Mouse (Mus musculus): ENCODE data around the gene Txndc2. TPM values are rescaled to one million over a fixed set of nuclear protein-coding genes. Genes with fewer than 3 reads are reported as not detected.
A peak's percentile ranks its signal among the peaks of the same experiment; 100 is the strongest.

The Txndc2 gene
- polyA plus RNA-seq, 1 experiment from 2014 or later: not detected

DNA sequence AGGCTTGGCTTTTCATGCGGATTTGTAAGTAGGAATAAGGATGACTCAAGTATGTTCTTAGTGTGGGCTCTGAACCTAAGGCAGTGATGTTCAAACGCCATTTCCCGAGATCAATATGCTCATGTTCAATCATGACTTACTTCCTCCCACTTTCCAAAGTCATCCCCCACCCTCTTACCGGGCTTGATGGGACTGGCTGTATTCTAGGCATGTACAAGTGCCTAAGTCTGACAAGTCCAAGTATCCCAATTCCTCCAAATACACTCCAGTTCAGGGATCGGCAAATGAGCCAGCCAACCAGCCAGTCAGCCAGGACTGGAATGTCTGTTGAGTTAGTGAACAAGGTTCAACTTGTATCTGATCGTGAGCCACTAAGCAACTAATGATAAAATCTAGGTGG is 15.7 kb downstream of the Txndc2 start:
- H3K4me2 ChIP-seq (ENCODE audit: low read length): no peak overlapping the region
- H3K9ac ChIP-seq (ENCODE audit: low read depth, low read length): no peak overlapping the region
- no peaks in the 10 kb centered on the region for H3K9me3 ChIP-seq (replicated peaks; ENCODE audit: control insufficient read depth, low read length, poor library complexity, severe bottlenecking)
- H3K4me3 ChIP-seq (ENCODE audit: low read depth, low read length): no peak overlapping the region
- 90% methylated on average over 6 of the region's 6 CpGs for WGBS
- H3K4me1 ChIP-seq (ENCODE audit: control insufficient read depth, insufficient read depth, low read length): no peaks in the 10 kb centered on the region
- no peak overlapping the region for H3K27ac ChIP-seq (ENCODE audit: low read length)
- H3K27me3 ChIP-seq (ENCODE audit: control insufficient read depth, insufficient read depth, low read depth, low read length): no peaks in the 10 kb centered on the region
- H3K36me3 ChIP-seq (ENCODE audit: control insufficient read depth, insufficient read depth, low read length): no peaks in the 10 kb centered on the region
- ATAC-seq: no peak

DNA sequence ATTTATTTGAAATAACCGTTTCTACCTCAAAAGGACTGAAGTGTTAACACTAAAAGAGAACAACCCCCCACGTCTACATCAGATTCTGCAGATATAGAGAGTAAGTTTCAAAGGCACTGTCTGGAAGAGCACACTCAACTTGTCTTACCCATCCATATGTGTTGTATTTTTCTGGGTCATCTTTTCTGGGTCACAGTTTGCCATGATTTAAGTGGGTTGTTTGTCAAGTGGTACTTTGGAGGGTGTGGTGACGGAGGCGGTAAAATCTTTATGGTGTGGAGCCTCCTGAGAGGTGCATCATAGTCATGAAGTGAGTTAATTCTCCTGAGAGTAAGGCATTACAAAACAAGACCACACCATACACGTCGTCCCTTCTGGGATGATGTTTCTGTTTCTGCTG is 16.4 kb downstream of the Txndc2 start:
- Histone ChIP-seq H3K4me3 (ENCODE audit: low read depth, low read length) (no peak overlapping the region), H3K9me3 (replicated peaks; ENCODE audit: control insufficient read depth, low read length, poor library complexity, severe bottlenecking) (no peaks in the 10 kb centered on the region), H3K9ac (ENCODE audit: low read depth, low read length) (no peak overlapping the region), H3K27ac (ENCODE audit: low read length) (no peak overlapping the region), H3K27me3 (ENCODE audit: control insufficient read depth, insufficient read depth, low read depth, low read length) (no peaks in the 10 kb centered on the region), H3K4me2 (ENCODE audit: low read length) (no peak overlapping the region), H3K36me3 (ENCODE audit: control insufficient read depth, insufficient read depth, low read length) (no peaks in the 10 kb centered on the region), H3K4me1 (ENCODE audit: control insufficient read depth, insufficient read depth, low read length) (no peaks in the 10 kb centered on the region)
- ATAC-seq: no peak
- 90% methylated on average over 6 of the region's 6 CpGs for WGBS

DNA sequence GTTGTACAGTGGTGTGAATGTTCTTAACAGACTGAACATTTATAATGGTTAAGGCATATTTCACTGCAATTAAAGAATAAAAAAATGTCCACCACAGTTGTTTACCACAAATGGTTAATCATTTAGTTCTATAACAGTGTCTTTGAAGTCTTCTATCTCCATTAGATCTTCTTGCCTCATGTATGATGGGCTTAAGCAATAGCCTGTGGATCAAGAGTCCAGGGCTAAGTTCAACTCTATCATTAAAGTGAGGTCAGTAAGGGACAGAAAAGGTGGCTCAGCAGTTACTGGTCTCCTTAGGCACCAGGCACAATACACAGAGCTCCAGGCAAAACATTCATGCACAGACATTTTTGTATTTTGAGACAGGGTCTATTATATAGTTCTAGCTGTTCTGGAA is 18.8 kb downstream of the Txndc2 start:
- Histone ChIP-seq H3K4me2 (ENCODE audit: low read length) (no peak overlapping the region), H3K4me1 (ENCODE audit: control insufficient read depth, insufficient read depth, low read length) (no peaks in the 10 kb centered on the region), H3K36me3 (ENCODE audit: control insufficient read depth, insufficient read depth, low read length) (no peaks in the 10 kb centered on the region), H3K9ac (ENCODE audit: low read depth, low read length) (no peak overlapping the region), H3K9me3 (replicated peaks; ENCODE audit: control insufficient read depth, low read length, poor library complexity, severe bottlenecking) (no peaks in the 10 kb centered on the region), H3K27ac (ENCODE audit: low read length) (no peak overlapping the region), H3K4me3 (ENCODE audit: low read depth, low read length) (no peak overlapping the region), H3K27me3 (ENCODE audit: control insufficient read depth, insufficient read depth, low read depth, low read length) (no peaks in the 10 kb centered on the region)
- no peak for ATAC-seq

DNA sequence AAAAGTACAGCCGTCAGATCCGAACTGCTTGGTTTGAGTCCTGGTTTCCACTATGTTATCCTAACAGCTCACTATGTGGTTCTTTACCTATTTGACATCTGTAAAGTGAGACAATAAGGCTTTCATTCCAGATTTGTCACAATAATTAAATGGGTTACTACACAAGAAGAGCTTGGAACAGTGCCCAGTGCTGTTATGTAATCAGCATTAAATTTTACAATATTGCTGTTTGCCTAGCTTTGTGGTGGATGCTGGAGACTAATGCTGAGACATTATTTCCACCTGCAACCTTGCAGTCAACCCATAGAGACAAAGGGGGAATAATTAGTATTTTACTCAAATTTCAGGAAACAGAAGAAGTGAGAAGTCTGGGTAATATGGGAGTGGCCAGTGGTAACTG is 23.5 kb downstream of the Txndc2 start:
- no peak overlapping the region for H3K27ac ChIP-seq (ENCODE audit: low read length)
- H3K9me3 ChIP-seq (replicated peaks; ENCODE audit: control insufficient read depth, low read length, poor library complexity, severe bottlenecking): no peaks in the 10 kb centered on the region
- no peak for ATAC-seq
- WGBS: 89% methylated on average over 2 of the region's 2 CpGs
- no peaks in the 10 kb centered on the region for H3K27me3 ChIP-seq (ENCODE audit: control insufficient read depth, insufficient read depth, low read depth, low read length)
- no peaks in the 10 kb centered on the region for H3K4me1 ChIP-seq (ENCODE audit: control insufficient read depth, insufficient read depth, low read length)
- H3K4me2 ChIP-seq (ENCODE audit: low read length): no peak overlapping the region
- H3K9ac ChIP-seq (ENCODE audit: low read depth, low read length): no peak overlapping the region
- no peak overlapping the region for H3K4me3 ChIP-seq (ENCODE audit: low read depth, low read length)
- no peaks in the 10 kb centered on the region for H3K36me3 ChIP-seq (ENCODE audit: control insufficient read depth, insufficient read depth, low read length)

DNA sequence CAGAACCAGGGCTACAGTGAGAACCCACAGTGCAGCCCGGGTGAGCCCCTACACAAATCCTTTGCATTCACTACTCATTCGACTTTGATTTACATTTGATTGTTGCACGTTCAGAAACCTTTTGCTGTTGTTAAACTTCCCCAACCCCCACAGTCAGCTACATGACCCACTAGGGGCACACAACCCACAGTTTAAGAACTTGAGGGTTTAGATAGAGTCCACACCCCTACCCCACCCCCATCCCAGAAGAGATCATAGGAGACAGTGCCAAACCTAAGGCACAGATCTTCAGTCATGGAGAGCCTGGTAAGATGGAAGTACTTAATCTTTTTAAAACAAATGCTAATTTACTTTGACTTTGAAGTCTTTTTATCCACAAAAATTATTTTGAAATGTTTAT is 26.3 kb downstream of the Txndc2 start:
- no peak overlapping the region for H3K4me3 ChIP-seq (ENCODE audit: low read depth, low read length)
- H3K4me1 ChIP-seq (ENCODE audit: control insufficient read depth, insufficient read depth, low read length): peaks cover 10% of the 10 kb centered on the region
- no peak overlapping the region for H3K27ac ChIP-seq (ENCODE audit: low read length)
- no peak for ATAC-seq
- H3K27me3 ChIP-seq (ENCODE audit: control insufficient read depth, insufficient read depth, low read depth, low read length): no peaks in the 10 kb centered on the region
- whole genome bisulfite sequencing: 41% methylated on average over 3 of the region's 3 CpGs
- no peaks in the 10 kb centered on the region for H3K9me3 ChIP-seq (replicated peaks; ENCODE audit: control insufficient read depth, low read length, poor library complexity, severe bottlenecking)
- H3K36me3 ChIP-seq (ENCODE audit: control insufficient read depth, insufficient read depth, low read length): no peaks in the 10 kb centered on the region
- H3K4me2 ChIP-seq (ENCODE audit: low read length): no peak overlapping the region
- no peak overlapping the region for H3K9ac ChIP-seq (ENCODE audit: low read depth, low read length)

DNA sequence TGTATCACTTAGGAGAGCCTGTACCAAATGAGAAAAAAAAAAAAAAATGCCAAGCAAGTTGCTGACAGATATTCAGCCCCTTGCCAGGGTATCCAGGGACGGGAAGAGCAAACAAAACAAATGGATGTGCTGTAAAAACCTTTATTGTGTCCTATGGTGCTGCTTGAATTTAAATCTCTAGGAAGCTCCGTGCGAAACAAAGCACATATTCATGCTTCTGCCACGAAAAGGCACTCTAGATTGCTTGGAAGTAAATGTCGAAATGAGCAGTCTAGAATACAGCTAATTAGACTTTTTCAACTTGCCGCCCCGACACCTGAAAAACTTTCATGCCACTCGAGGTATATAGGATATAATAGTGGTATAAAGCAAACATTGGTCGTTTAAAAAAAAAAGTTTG is 27.5 kb downstream of the Txndc2 start:
- Histone ChIP-seq H3K27ac (ENCODE audit: low read length) (peak overlapping the region; percentile 99), H3K4me1 (ENCODE audit: control insufficient read depth, insufficient read depth, low read length) (peaks cover 14% of the 10 kb centered on the region), H3K9ac (ENCODE audit: low read depth, low read length) (peak overlapping the region; percentile 87), H3K4me2 (ENCODE audit: low read length) (peak overlapping the region; percentile 72), H3K4me3 (ENCODE audit: low read depth, low read length) (peak overlapping the region; percentile 91), H3K36me3 (ENCODE audit: control insufficient read depth, insufficient read depth, low read length) (no peaks in the 10 kb centered on the region), H3K27me3 (ENCODE audit: control insufficient read depth, insufficient read depth, low read depth, low read length) (no peaks in the 10 kb centered on the region), H3K9me3 (replicated peaks; ENCODE audit: control insufficient read depth, low read length, poor library complexity, severe bottlenecking) (no peaks in the 10 kb centered on the region)
- ATAC-seq: no peak
- 2% methylated on average over 9 of the region's 9 CpGs for WGBS

DNA sequence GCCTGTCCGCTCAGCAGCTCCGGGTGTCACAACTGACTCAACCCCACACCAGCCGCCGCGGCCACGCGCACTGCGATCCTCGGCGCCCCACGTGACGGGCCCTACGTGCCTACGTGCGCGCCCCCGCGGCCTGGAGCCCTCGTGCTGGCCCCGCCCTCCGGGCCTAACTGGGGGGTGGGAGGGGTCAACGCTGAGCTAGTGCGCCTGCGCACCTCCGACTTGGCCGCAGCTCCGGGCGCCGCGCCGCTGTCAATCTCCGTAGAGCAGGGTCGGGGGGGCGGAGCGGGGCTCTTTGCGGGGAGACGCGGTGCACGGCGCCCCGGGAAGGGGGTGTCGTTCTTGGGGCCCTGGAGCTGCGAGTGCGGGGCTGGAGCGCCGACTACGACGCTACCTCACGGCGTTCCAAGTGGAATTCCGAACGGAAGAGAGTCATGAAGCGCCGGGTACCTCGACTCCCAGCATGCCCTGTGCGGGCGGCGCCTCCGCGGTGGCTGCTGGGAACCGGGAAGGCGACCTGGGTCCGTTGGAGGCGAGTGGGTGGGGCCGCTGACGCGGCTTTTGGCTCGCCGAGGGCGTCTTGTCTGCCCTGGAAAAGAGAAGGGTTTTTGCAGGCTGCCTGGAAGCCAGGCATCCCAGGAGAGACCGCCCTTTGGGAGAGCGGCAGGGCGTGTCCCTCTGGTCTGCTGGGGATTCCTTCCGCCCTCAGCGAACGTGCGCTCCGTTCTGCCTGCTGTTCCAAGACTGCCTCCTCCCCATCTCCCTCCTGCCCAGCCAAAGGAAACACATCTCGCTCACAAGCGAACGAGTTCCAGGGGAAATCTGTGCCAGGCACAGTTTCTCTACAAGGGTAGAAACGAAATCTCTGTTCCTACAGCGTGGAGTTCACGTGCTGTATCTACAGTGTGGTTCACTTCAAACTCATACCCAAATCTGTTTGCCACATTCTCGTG is 28.2 kb downstream of the Txndc2 start, which contains the start of gene Vapa:
Vapa (minus strand) TSS at position 93 of the 950 bp plus-strand sequence.
- ATAC-seq: peak; percentile 93
- Histone ChIP-seq H3K27ac (ENCODE audit: low read length) (peak within 1 kb of the TSS; percentile 99), H3K36me3 (ENCODE audit: control insufficient read depth, insufficient read depth, low read length) (no peaks in the 10 kb centered on the region), H3K4me1 (ENCODE audit: control insufficient read depth, insufficient read depth, low read length) (peaks cover 20% of the 10 kb centered on the region), H3K4me2 (ENCODE audit: low read length) (peak within 1 kb of the TSS; percentile 78), H3K4me3 (ENCODE audit: low read depth, low read length) (peak within 1 kb of the TSS; percentile 91), H3K27me3 (ENCODE audit: control insufficient read depth, insufficient read depth, low read depth, low read length) (no peaks in the 10 kb centered on the region), H3K9ac (ENCODE audit: low read depth, low read length) (peak within 1 kb of the TSS; percentile 98), H3K9me3 (replicated peaks; ENCODE audit: control insufficient read depth, low read length, poor library complexity, severe bottlenecking) (no peaks in the 10 kb centered on the region)
- under 1% methylated on average over 83 of the region's 85 CpGs for WGBS

DNA sequence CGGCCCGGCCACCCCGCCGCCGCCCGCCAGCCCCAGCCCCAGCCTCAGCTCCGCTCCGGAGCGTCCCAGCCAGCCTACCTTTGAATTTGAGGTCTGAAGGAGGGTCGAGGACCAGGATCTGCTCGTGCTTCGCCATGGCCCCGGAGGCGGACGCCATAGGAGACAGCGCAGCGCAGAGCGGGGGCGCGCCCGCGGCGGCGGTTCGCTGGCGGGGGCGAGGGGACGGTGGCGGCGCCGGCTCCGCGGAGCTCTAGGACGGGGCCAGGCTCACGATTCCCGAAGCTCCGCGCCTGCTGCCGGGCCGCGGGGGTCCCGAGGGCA is 28.9 kb downstream of the Txndc2 start:
- Histone ChIP-seq H3K27ac (ENCODE audit: low read length) (peak overlapping the region; percentile 99), H3K4me2 (ENCODE audit: low read length) (peak overlapping the region; percentile 7; the same call in 1 of the 2 replicates), H3K4me1 (ENCODE audit: control insufficient read depth, insufficient read depth, low read length) (peaks cover 25% of the 10 kb centered on the region), H3K27me3 (ENCODE audit: control insufficient read depth, insufficient read depth, low read depth, low read length) (no peaks in the 10 kb centered on the region), H3K9me3 (replicated peaks; ENCODE audit: control insufficient read depth, low read length, poor library complexity, severe bottlenecking) (no peaks in the 10 kb centered on the region), H3K36me3 (ENCODE audit: control insufficient read depth, insufficient read depth, low read length) (no peaks in the 10 kb centered on the region), H3K9ac (ENCODE audit: low read depth, low read length) (peak overlapping the region; percentile 98), H3K4me3 (ENCODE audit: low read depth, low read length) (peak overlapping the region; percentile 91)
- WGBS: 0% methylated on average over 22 of the region's 42 CpGs
- ATAC-seq: peak; percentile 75

DNA sequence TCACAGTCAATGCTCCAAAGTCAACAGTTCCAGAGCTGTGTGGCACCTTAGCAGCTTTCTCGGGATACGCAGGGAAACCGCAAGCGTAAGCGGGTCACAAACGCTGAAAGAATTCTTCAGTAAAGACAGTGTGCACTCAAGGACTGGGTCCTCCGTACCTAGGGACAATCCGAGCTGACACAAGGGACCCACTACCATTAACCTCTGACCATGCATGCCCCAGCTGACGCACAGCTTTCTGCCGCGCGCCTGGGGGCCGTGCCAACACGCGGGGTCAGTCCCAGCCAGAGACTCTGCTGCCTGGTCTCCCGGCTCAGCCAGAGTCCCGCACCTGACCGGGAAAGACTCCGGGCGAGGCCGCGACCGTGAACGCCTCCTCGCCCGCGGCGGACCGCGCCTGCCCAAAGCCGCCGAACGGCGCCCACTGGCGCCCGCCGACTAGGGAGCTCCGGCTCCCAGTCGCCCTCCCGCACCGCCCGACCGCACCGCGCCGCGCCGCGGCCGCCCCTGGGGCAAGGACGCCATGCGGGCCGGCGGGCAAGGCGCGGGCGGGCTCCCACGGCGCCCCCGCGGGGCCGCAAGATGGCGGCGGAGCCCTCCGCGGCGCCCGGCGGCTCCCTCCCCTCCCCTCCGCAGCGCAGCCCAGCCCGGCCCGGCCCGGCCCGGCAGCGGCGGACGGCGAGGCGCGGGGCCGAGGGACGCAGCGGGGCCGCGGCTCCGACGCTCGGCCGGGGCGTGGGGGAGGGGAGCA is 29.4 kb downstream of the Txndc2 start:
- ATAC-seq: peak; percentile 55
- Histone ChIP-seq H3K36me3 (ENCODE audit: control insufficient read depth, insufficient read depth, low read length) (no peaks in the 10 kb centered on the region), H3K9ac (ENCODE audit: low read depth, low read length) (peak overlapping the region; percentile 98), H3K27me3 (ENCODE audit: control insufficient read depth, insufficient read depth, low read depth, low read length) (no peaks in the 10 kb centered on the region), H3K4me1 (ENCODE audit: control insufficient read depth, insufficient read depth, low read length) (peaks cover 30% of the 10 kb centered on the region), H3K4me2 (ENCODE audit: low read length) (peak overlapping the region; percentile 78), H3K4me3 (ENCODE audit: low read depth, low read length) (peak overlapping the region; percentile 91), H3K27ac (ENCODE audit: low read length) (peak overlapping the region; percentile 99), H3K9me3 (replicated peaks; ENCODE audit: control insufficient read depth, low read length, poor library complexity, severe bottlenecking) (no peaks in the 10 kb centered on the region)
- under 1% methylated on average over 70 of the region's 91 CpGs for WGBS
